Mouse (Mus musculus) layer of hippocampus, adult 8-10 months (tissue): ENCODE data around the gene Fcho1. TPM values are rescaled to one million over a fixed set of nuclear protein-coding genes. Genes with fewer than 3 reads are reported as not detected.

Experiments
- DNase-seq, 2 experiments: peaks; one replicate each; pipeline ENCODE4 v3.0.0; 2022; ENCODE audit warnings: low spot score in 2 of 2
- total RNA-seq, 4 experiments: library from RNA; stranded (reverse); gene quantifications; 2 replicates each; pipeline ENCODE4 v1.2.4; 2022

Gene Fcho1
- total RNA-seq, 4 experiments from 2014 or later = 92.1 to 120 (median 112) TPM

- no peak for DNase-seq
These were observed 60.0 kb downstream of the Fcho1 start for GRCm38 (mm10) chr8:71665331-71666130.

GRCm38 (mm10) chr8:71660325-71661120 lies 65.0 kb downstream of the Fcho1 start:
- peak; percentile 71 to 88 for DNase-seq

- DNase-seq = no peak
These were observed 65.8 kb downstream of the Fcho1 start for GRCm38 (mm10) chr8:71659751-71660150.

GRCm38 (mm10) chr8:71658515-71659049 lies 66.9 kb downstream of the Fcho1 start:
- DNase-seq = no peak

Other genes starting within 250 kb of the Fcho1 start
- 10 to 100 TPM; 48.4 to 55.9 (median 51.6) TPM for gene Ano8, start 239.8 kb downstream of the Fcho1 start, total RNA-seq
- gene Gtpbp3, start 237.6 kb downstream of the Fcho1 start, total RNA-seq = 10 to 100 TPM; 28.8 to 42.3 (median 32.5) TPM
- 1 to 10 TPM; 6.2 to 9.6 (median 7.4) TPM for gene Plvap, start 214.0 kb downstream of the Fcho1 start, total RNA-seq
- gene Ccdc194, start 200.0 kb downstream of the Fcho1 start, total RNA-seq = not detected
- 10 to 100 TPM in 2 of 4 experiments, 1 to 10 TPM in 2; 4.1 to 23.3 (median 8.6) TPM for gene Bst2, start 188.3 kb downstream of the Fcho1 start, total RNA-seq
- 10 to 100 TPM; 32.6 to 43.7 (median 36.8) TPM for gene Mvb12a, start 182.8 kb downstream of the Fcho1 start, total RNA-seq
- 1 to 10 TPM in 1 of 4 experiments, under 1 TPM in 3; 0.27 to 1.3 (median 0.54) TPM for gene Tmem221, start 166.8 kb downstream of the Fcho1 start, total RNA-seq
- under 1 TPM in 2 of 4 experiments, not detected in 2; 0.14 to 0.28 TPM for gene Nxnl1, start 159.1 kb downstream of the Fcho1 start, total RNA-seq
- gene Slc27a1, start 156.8 kb downstream of the Fcho1 start, total RNA-seq = 100 to 1,000 TPM; 107 to 130 (median 117) TPM
- gene Pgls, start 133.5 kb downstream of the Fcho1 start, total RNA-seq = 10 to 100 TPM; 29.1 to 38.5 (median 33.6) TPM
- 1 to 10 TPM; 2.0 to 4.6 (median 3.5) TPM for gene Fam129c, start 128.1 kb downstream of the Fcho1 start, total RNA-seq
- gene Colgalt1, start 114.7 kb downstream of the Fcho1 start, total RNA-seq = 10 to 100 TPM; 53.2 to 59.7 (median 53.8) TPM
- gene Unc13a, start 54.0 kb downstream of the Fcho1 start, total RNA-seq = 100 to 1,000 TPM; 219 to 265 (median 239) TPM
- gene Jak3, start 49.4 kb downstream of the Fcho1 start, total RNA-seq = 10 to 100 TPM in 1 of 4 experiments, 1 to 10 TPM in 3; 4.6 to 10.5 (median 7.9) TPM
- gene Insl3, start 36.5 kb downstream of the Fcho1 start, total RNA-seq = 1 to 10 TPM; 2.1 to 6.9 (median 2.6) TPM
- gene B3gnt3, start 23.9 kb downstream of the Fcho1 start, total RNA-seq = under 1 TPM; 0.47 to 0.93 (median 0.56) TPM
- gene Zfp709, start 156.3 kb upstream of the Fcho1 start, total RNA-seq = 10 to 100 TPM in 2 of 4 experiments, 1 to 10 TPM in 2; 8.2 to 12.4 (median 9.8) TPM
- 10 to 100 TPM; 13.7 to 19.8 (median 17.1) TPM for gene Zfp882, start 182.9 kb upstream of the Fcho1 start, total RNA-seq
- 10 to 100 TPM; 26.8 to 31.9 (median 27.0) TPM for gene Zfp617, start 182.9 kb upstream of the Fcho1 start, total RNA-seq
- 10 to 100 TPM; 17.4 to 22.9 (median 17.9) TPM for gene Zfp961, start 225.3 kb upstream of the Fcho1 start, total RNA-seq